Mouse (Mus musculus) cerebellum, postnatal 14 days (tissue): ENCODE results near the gene Aplp2.

Source experiments
- DNase-seq, 2 experiments: peaks; one replicate each; pipeline ENCODE4 v3.0.0; 2021; ENCODE audit warnings: mixed read lengths in 2 of 2

Gene Aplp2

GRCm38 (mm10) chr9:31211690-31212499, at the start of gene Aplp2:
Gene Aplp2 (minus strand): TSS chr9:31211815.
- DNase-seq: peak; percentile 98 to 99

- no peak for DNase-seq
These were observed 48.6 kb upstream of the Aplp2 start for GRCm38 (mm10) chr9:31260219-31260618.

DNA sequence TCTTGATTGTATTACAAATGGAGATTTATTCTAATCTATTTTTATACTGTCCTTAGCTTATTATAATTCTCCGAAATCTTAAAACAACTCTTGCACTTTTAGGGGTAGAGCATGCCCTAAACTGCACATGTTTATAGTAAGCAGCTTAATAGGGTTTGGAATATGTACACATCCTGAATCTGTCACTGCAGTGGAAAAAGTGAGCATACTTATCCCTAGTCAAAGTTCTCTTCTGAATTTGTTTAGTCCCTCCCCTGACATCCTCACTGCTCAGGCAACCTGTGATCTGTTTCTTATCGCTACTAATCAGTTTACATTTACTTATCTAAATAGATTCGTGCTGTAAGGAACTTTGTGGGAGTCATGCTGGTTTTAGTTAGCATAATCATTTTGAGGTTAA, 46.6 kb upstream of the Aplp2 start:
- no peak for DNase-seq

- no peak for DNase-seq
These were observed 44.3 kb upstream of the Aplp2 start for GRCm38 (mm10) chr9:31255953-31256352.

DNA sequence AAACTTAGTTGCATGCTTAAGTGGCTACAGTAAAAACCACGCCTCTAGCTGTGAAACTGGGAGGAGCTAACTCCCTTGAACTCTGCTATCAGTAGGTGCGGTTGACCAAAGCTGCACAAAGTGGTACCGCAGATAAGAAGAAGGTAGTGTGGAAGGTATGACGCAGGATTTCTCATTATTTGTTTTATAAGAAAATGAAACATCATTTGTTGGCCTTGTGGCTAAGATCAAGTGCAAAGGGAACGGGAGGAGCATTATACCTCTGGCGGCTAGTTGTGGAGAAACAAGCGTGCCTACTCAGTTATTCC, 43.0 kb upstream of the Aplp2 start:
- no peak for DNase-seq

GRCm38 (mm10) chr9:31253866-31254696, 42.5 kb upstream of the Aplp2 start:
- no peak for DNase-seq

DNA sequence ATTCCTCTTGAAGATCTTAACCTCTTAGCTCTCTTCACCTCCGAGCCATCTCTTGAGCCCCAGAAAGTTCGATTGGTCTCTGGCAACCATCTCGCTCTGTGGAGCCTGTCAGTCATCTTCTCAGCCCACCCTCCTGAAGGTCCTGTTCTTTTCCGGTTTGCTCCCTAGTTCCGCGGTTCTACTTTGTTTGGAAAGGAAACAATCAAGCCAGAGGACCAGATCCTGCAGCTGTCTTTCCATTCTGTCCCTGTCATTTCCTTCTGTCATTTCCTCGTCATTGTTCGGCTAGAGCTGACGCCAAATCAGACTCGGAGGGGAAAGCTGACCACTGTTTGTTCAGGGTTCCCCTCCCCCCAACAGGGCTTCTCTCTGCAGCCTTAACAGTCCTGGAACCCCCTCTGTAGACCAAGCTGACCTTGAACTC, 41.7 kb upstream of the Aplp2 start:
- DNase-seq: no peak

DNA sequence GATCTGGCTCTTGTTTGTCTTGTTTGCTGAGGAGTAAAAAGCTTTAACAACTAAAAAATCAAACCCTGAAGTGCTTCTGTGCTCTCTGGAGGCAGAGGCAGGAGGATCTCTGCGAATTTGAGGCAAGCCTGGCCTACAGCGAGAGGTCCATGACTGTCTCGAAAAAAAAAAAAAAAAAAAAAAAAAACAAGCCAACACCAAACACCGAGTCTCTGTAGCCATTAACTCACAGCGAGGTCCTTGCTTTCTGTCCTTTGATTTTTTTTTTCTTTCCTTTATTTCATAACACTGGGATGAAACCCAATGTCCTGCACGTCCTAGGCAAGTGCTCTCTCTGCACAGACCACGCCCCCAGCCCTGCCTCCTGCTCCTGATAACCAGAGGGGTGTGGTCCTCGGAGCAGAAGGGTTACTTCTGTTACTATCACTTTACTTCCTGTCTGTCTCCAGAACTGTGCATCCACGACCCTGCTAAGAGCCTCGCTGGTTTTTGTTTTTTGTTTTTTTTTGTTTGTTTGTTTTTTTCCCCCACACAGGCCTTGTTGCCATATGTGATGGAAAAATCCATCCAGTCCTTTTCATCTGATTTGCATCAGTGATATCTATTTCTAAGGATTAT, 40.7 kb upstream of the Aplp2 start:
- DNase-seq: no peak

- no peak for DNase-seq
These were observed 36.0 kb upstream of the Aplp2 start for GRCm38 (mm10) chr9:31247447-31248220.

GRCm38 (mm10) chr9:31246421-31246820, 34.8 kb upstream of the Aplp2 start:
- DNase-seq: no peak

GRCm38 (mm10) chr9:31245006-31245405, 33.4 kb upstream of the Aplp2 start:
- DNase-seq: no peak

DNA sequence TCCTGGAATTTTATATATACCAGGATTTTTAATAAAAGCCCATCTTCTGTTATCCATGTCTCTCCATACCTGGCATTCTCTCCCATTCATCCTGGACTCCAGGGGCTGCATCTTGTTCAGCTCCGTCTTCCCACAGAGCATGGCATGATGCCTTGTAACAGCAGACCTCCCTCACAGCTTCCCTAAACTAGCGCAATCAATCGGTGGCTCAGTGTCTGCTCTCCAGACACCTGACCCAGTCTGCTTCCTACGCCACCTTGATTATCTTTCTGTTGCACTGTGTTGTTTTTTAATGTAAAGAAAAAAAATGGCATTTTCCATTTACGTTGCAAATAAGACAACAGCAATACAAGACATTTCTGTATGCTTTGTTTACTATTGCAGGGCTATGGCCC, 32.3 kb upstream of the Aplp2 start:
- DNase-seq: peak in 1 of 2 experiments; percentile 32

DNA sequence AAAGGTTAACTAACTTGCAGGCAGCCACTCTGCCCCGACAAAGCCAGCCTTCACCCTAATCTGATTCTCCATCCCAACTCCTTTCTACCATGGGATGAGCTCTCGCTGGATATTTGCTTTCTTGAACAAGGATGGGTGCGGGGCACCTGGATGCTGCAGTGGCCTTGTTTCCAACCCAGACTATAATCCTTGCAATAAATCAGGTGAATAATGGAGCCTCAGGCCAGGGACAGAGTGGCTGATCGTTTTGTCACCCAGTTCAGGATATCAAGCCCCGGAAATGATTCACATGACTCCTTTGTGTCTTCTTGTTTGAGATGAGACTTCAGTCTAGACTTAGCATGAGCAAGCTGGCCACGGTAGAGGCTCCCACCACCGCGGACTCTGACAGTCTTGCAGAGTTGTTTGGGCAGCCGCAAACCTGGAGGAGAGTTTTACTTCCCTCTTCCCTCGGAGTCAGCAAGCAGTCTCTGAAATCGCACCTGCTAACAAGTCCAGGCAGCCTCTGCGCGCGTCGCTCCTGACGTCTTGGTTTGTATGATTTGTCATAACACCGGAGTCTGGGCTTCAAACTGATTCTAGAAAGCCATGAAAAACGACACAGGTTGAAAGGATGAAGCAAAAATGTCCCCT, 31.8 kb upstream of the Aplp2 start:
- DNase-seq: peak in 1 of 2 experiments; percentile 9

- no peak for DNase-seq
These were observed 29.6 kb upstream of the Aplp2 start for GRCm38 (mm10) chr9:31241208-31241699.

DNA sequence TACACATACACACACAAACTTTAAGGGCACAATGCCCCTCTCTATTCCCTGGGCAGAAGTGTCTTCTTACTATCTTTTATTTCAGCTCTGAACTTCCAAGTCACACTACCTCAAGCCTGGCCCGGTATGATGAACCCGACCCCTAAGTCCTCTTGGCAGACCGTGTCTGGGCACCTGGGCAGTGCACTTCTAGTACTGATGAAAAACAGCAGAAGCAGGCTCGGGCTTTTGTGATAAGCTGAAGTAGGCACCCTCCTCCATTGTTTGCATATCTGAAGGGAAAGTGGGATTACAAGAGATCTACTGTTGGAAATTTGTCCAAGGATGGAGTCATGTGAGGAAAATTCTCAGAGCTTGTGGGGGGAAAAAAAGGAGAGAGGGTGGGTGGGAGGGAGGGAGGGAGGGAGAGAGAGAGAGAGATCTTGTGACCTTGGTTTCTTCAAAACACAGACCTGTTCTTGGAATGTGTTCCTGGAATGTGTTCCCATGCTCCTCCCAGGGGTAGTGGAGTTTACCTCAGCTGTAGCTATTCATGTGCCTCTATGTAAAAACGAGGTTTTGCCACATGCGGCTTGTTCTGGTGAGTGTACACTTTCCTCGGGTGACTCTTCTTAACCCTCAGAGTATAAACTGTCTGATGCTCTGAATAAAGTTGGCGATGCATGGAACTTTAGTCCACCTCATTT, 29.1 kb upstream of the Aplp2 start:
- DNase-seq: no peak

GRCm38 (mm10) chr9:31239551-31239950, 27.9 kb upstream of the Aplp2 start:
- DNase-seq: no peak

- peak in 1 of 2 experiments; percentile 11 for DNase-seq
These were observed 26.9 kb upstream of the Aplp2 start for GRCm38 (mm10) chr9:31238526-31238925.

DNA sequence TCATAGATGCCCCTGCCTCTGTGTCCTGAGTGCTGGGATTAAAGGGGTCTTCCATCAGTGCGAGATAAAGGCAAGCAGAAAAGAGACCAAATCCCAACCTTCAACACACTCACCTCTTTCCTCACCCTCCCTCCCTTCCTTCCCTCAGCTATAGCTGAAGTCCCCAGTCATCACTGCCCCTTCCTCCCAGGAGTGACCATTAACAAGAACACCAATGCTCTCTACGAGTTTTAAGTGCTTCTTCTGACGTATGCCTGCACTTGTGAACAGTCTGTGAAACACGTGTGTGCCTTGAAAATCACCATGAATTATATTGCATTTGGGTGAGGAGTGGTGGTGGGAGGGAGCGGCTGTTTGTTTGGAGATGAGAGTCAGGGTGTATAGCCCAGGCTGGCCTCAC, 24.5 kb upstream of the Aplp2 start:
- no peak for DNase-seq

GRCm38 (mm10) chr9:31235489-31235888, 23.9 kb upstream of the Aplp2 start:
- DNase-seq: no peak

DNA sequence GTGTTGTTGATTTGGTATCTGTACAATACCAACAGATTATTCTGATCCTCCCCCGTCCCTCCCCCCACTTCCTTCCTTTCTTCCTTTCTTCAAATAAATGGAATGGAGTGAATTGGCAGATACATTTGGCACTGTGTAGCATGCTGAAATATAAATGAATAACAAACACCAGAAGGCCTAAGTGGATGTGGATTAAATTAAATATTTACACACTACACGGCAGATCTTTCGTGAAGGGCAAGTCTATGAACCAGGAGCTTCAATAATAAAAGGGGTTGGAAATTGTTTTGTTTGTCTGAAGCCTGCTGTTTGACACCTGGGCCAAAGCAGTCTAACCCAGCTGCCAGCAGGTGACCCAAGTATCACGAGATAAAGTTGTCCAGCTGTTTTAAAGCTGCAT, 23.4 kb upstream of the Aplp2 start:
- DNase-seq: no peak

DNA sequence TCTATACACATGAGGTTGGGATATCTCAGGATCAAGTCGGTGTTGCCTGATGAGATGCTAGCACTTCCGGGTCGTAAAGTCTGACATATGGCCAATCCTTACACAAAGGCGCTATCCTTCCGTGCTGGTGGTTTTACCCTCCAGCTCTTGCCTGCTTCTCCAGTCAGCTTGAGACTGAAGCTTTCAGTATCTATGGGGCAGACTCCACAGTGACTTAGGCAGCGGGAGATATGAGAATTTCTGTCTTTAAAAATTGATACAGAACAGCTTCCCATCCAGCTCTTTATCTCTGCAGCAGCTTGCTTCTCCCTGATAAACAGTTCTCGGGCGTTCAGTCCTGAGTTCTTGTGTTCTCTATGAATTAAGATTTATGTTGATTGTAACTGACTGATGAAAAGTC, 14.9 kb upstream of the Aplp2 start:
- no peak for DNase-seq

GRCm38 (mm10) chr9:31225808-31226207, 14.2 kb upstream of the Aplp2 start:
- no peak for DNase-seq
